Mouse (Mus musculus): ENCODE data around the gene Lysmd2. TPM values are rescaled to one million over a fixed set of nuclear protein-coding genes. Genes with fewer than 3 reads are reported as not detected.
A peak's percentile ranks its signal among the peaks of the same experiment; 100 is the strongest.
"Not testable (repeated sequence)": the region's sequence is repeated elsewhere in the genome, so short reads cannot be mapped to it uniquely, and the experiment has no call there.

The Lysmd2 gene
- total and polyA plus RNA-seq, 3 experiments: 11.7 to 18.1 (median 16.2) TPM

- H3K9me3 ChIP-seq (replicated peaks; ENCODE audit: low read length): peaks cover 3% of the 10 kb centered on the region
Measured at GRCm38 (mm10) chr9:75618836-75619400, 6.6 kb upstream of the Lysmd2 start.

DNA sequence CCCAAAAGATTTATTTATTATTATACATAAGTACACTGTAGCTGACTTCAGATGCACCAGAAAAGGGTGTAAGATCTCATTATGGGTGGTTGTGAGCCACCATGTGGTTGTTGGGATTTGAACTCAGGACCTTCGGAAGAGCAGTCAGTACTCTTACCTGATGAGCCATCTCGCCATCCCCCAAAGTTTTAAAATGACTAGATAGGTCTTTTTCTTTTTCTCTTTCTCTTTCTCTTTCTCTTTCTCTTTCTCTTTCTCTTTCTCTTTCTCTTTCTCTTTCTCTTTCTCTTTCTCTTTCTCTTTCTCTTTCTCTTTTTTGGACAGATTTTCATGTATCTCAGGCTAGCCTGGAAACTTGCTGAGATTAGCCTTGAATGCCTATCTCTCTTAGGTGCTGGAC is 5.8 kb upstream of the Lysmd2 start:
- H3K4me3 ChIP-seq (replicated peaks in 1 of 3; ENCODE audit: low read depth in 2 of 3, low read length in 2 of 3, poor library complexity in 1 of 3); H3K27ac ChIP-seq (ENCODE audit: insufficient read depth, low read depth); H3K9me3 ChIP-seq (replicated peaks; ENCODE audit: low read length); H3K27me3 ChIP-seq (replicated peaks); in situ Hi-C loops (cut with MboI; ENCODE audit: low pct_ligation_motif_present, low pct_unique_long_range_greater_than_20kb, low sequenced_read_pairs); dilution Hi-C loops (cut with MboI; ENCODE audit: extremely low pct_ligation_motif_present, extremely low pct_unique_long_range_greater_than_20kb, low sequenced_read_pairs); H3K9ac ChIP-seq (ENCODE audit: insufficient read depth, low read depth); H3K79me2 ChIP-seq (replicated peaks; ENCODE audit: control insufficient read depth, extremely low read depth, insufficient read depth, poor library complexity, severe bottlenecking); H3K36me3 ChIP-seq (replicated peaks in 1 of 2; ENCODE audit: control insufficient read depth in 1 of 2, insufficient read depth in 1 of 2, low read length in 1 of 2); DNase-seq (ENCODE audit: extremely low read depth); H3K4me2 ChIP-seq (ENCODE audit: insufficient read depth, low read depth, poor library complexity, severe bottlenecking): not testable (repeated sequence)
- peaks cover 5 to 34% of the 10 kb centered on the region in 2 experiments for H3K4me1 ChIP-seq (ENCODE audit: control insufficient read depth in 1 of 2, insufficient read depth in 2 of 2)
- TF ChIP-seq ETS1 (conservative IDR thresholded peaks at IDR 0.05; ENCODE audit: low read depth, low read length): peak; percentile 92

More at GRCm38 (mm10) chr9:75618836-75619400, 6.6 kb upstream of the Lysmd2 start:
- Histone ChIP-seq H3K27ac (ENCODE audit: insufficient read depth, low read depth) (no peak overlapping the region), H3K4me3 (replicated peaks in 1 of 3; ENCODE audit: low read depth in 2 of 3, low read length in 2 of 3, poor library complexity in 1 of 3) (no peak overlapping the region), H3K9ac (ENCODE audit: insufficient read depth, low read depth) (no peak overlapping the region), H3K4me2 (ENCODE audit: insufficient read depth, low read depth, poor library complexity, severe bottlenecking) (no peak overlapping the region), H3K27me3 (replicated peaks) (peaks cover 4% of the 10 kb centered on the region), H3K4me1 (ENCODE audit: control insufficient read depth in 1 of 2, insufficient read depth in 2 of 2) (peaks cover 5 to 34% of the 10 kb centered on the region in 2 experiments), H3K79me2 (replicated peaks; ENCODE audit: control insufficient read depth, extremely low read depth, insufficient read depth, poor library complexity, severe bottlenecking) (no peaks in the 10 kb centered on the region), H3K36me3 (replicated peaks in 1 of 2; ENCODE audit: control insufficient read depth in 1 of 2, insufficient read depth in 1 of 2, low read length in 1 of 2) (no peaks in the 10 kb centered on the region)
- in situ Hi-C loops (cut with MboI; ENCODE audit: low pct_ligation_motif_present, low pct_unique_long_range_greater_than_20kb, low sequenced_read_pairs) (no loop called here), dilution Hi-C loops (cut with MboI; ENCODE audit: extremely low pct_ligation_motif_present, extremely low pct_unique_long_range_greater_than_20kb, low sequenced_read_pairs) (no loop called here)
- TF ChIP-seq ZMIZ1 (IDR thresholded peaks at IDR 0.05; ENCODE audit: low read depth, low read length) (no peak), ZNF384 (IDR thresholded peaks at IDR 0.05; ENCODE audit: low read depth, low read length) (no peak), EP300 (IDR thresholded peaks at IDR 0.05; ENCODE audit: low read length) (no peak), ELF1 (IDR thresholded peaks at IDR 0.05; ENCODE audit: low read depth, low read length) (no peak), MYC (IDR thresholded peaks at IDR 0.05; ENCODE audit: low read depth, low read length) (no peak), BHLHE40 (IDR thresholded peaks at IDR 0.05; ENCODE audit: low read depth, low read length) (no peak), TCF12 (IDR thresholded peaks at IDR 0.05; ENCODE audit: low read depth, low read length) (no peak), KAT2A (IDR thresholded peaks at IDR 0.05; ENCODE audit: insufficient replicate concordance, low read length) (no peak), NRF1 (IDR thresholded peaks at IDR 0.05; ENCODE audit: low read depth, low read length) (no peak), ETS1 (conservative IDR thresholded peaks at IDR 0.05; ENCODE audit: low read depth, low read length) (no peak), USF2 (conservative IDR thresholded peaks at IDR 0.05; ENCODE audit: low read depth, low read length) (no peak), RCOR1 (conservative IDR thresholded peaks at IDR 0.05; ENCODE audit: low read depth, low read length) (no peak), POLR2A (IDR thresholded peaks at IDR 0.05; ENCODE audit: low read depth, low read length) (no peak), PAX5 (IDR thresholded peaks at IDR 0.05; ENCODE audit: low read length) (no peak), E2F4 (IDR thresholded peaks at IDR 0.05; ENCODE audit: insufficient replicate concordance, low read depth, low read length) (no peak), SIN3A (IDR thresholded peaks at IDR 0.05; ENCODE audit: low read length) (no peak), NELFE (IDR thresholded peaks at IDR 0.05; ENCODE audit: low read depth, low read length) (no peak)
- no peak for DNase-seq (ENCODE audit: extremely low read depth)

Data from CH12.LX (cell line).